Mouse (Mus musculus) liver, embryonic 14.5 days (tissue): ENCODE measurements around the gene Tmprss2.

Source experiments
- CTCF ChIP-seq: IDR thresholded peaks from 2 replicates; pipeline ENCODE4 v1.5.1; 2016; ENCODE audit warnings: antibody characterized with exemption, low read depth, control low read depth
- EP300 ChIP-seq: IDR thresholded peaks from 2 replicates; pipeline ENCODE4 v1.6.1; 2016; ENCODE audit warnings: antibody characterized with exemption, low read depth

GRCm38 (mm10) chr16:97639630-97640029, 28.6 kb upstream of the Tmprss2 start:
- TF ChIP-seq CTCF (no peak), EP300 (no peak)
